Mouse (Mus musculus) heart, adult 2 months (tissue): ENCODE data around the gene Col8a2. TPM values are rescaled to one million over a fixed set of nuclear protein-coding genes. Genes with fewer than 3 reads are reported as not detected.
A peak's percentile ranks its signal among the peaks of the same experiment; 100 is the strongest.

Source experiments
- DNase-seq, 2 experiments: peaks; one replicate each; pipeline ENCODE4 v3.0.0; 2021
- H3K27ac ChIP-seq: fragments of 200-600 bp; 2 replicates; pipeline ENCODE4 v1.8.1; 2022
- H3K27me3 ChIP-seq: fragments of 200-500 bp; 2 replicates; pipeline ENCODE4 v1.6.1; 2012; ENCODE audit warnings: mild to moderate bottlenecking, low read length, inconsistent platforms, mixed read lengths; ENCODE audit not compliant: control insufficient read depth, insufficient read depth
- H3K36me3 ChIP-seq: fragments of 200-500 bp; 2 replicates; pipeline ENCODE4 v1.6.1; 2012; ENCODE audit warnings: low read length, inconsistent platforms; ENCODE audit not compliant: control insufficient read depth, insufficient read depth
- H3K4me1 ChIP-seq: fragments of 200-500 bp; 2 replicates; pipeline ENCODE4 v1.6.1; 2011; ENCODE audit warnings: low read length; ENCODE audit not compliant: control insufficient read depth, insufficient read depth
- H3K4me3 ChIP-seq: fragments of 200-600 bp; 2 replicates; pipeline ENCODE4 v1.8.1; 2022
- H3K79me2 ChIP-seq: fragments of 200-500 bp; replicated peaks from 2 replicates; pipeline ENCODE4 v1.6.1; 2012; ENCODE audit warnings: mild to moderate bottlenecking, inconsistent platforms, low read length, moderate library complexity, mixed read lengths; ENCODE audit not compliant: control insufficient read depth, insufficient read depth
- H3K9ac ChIP-seq: fragments of 200-500 bp; 2 replicates; pipeline ENCODE4 v1.6.1; 2012; ENCODE audit warnings: low read depth, mild to moderate bottlenecking, control low read depth, inconsistent platforms, low read length, mixed read lengths
- CTCF ChIP-seq: fragments of 200-600 bp; IDR thresholded peaks from 2 replicates; pipeline ENCODE4 v1.8.1; 2022; ENCODE audit warnings: antibody characterized with exemption, mild to moderate bottlenecking, moderate library complexity
- EP300 ChIP-seq: fragments of 200-500 bp; IDR thresholded peaks from 2 replicates; pipeline ENCODE4 v1.6.1; 2011; ENCODE audit warnings: low read depth, low read length, control low read depth; ENCODE audit not compliant: insufficient read depth
- POLR2A ChIP-seq: fragments of 200-500 bp; IDR thresholded peaks from 2 replicates; pipeline ENCODE4 v1.6.1; 2011; ENCODE audit warnings: mild to moderate bottlenecking, low read depth, low read length, control low read depth; ENCODE audit not compliant: insufficient read depth
- WGBS: fragments of 180-500 bp; shearing (Covaris S2); methylation state at CpG from one replicate; pipeline ENCODE4 v1.1.7; 2018; 5-methylcytosine and 5-hydroxymethylcytosine counted together
- intact Hi-C: fragments of 180-260 bp; cut with DNase I; formaldehyde crosslinking; loops from one replicate; pipeline ENCODE4 v1.15.1; 2025
- polyA plus RNA-seq: library from polyadenylated mRNA; depleted of rRNA; stranded (reverse); fragments of >200 nt; gene quantifications from 2 replicates; pipeline ENCODE4 v1.2.3, GENCODE M21; 2012; rRNA removed
- total RNA-seq, 2 experiments: library from RNA; stranded (reverse); gene quantifications; 2 replicates each; pipeline ENCODE4 v1.2.3; 2021

Col8a2 gene
- total and polyA plus RNA-seq, 3 experiments = 0.45 to 0.66 (median 0.57) TPM

GRCm38 (mm10) chr4:126332358-126332757, 45.8 kb downstream of the Col8a2 start:
- Histone ChIP-seq H3K27ac (no peak overlapping the region), H3K4me3 (no peak overlapping the region), H3K27me3 (no peaks in the 10 kb centered on the region), H3K36me3 (no peaks in the 10 kb centered on the region), H3K79me2 (no peaks in the 10 kb centered on the region), H3K9ac (no peak overlapping the region), H3K4me1 (no peaks in the 10 kb centered on the region; the same call in 1 of the 2 replicates)
- 54% methylated on average over 3 of the region's 3 CpGs for WGBS
- DNase-seq = no peak
- TF ChIP-seq EP300 (no peak), POLR2A (no peak), CTCF (peak; percentile 49)
- intact Hi-C loops = no loop called here

- no peaks in the 10 kb centered on the region for H3K79me2 ChIP-seq
- 47% methylated on average over 4 of the region's 4 CpGs for WGBS
- DNase-seq = no peak
- no peak overlapping the region for H3K27ac ChIP-seq
- H3K36me3 ChIP-seq = no peaks in the 10 kb centered on the region
- H3K4me1 ChIP-seq = no peaks in the 10 kb centered on the region; the same call in 1 of the 2 replicates
- H3K9ac ChIP-seq = no peak overlapping the region
- TF ChIP-seq EP300 (no peak), CTCF (no peak), POLR2A (no peak)
- no peaks in the 10 kb centered on the region for H3K27me3 ChIP-seq
- intact Hi-C loops = no loop called here
- no peak overlapping the region for H3K4me3 ChIP-seq
Measured at GRCm38 (mm10) chr4:126339461-126339860, 52.9 kb downstream of the Col8a2 start.

GRCm38 (mm10) chr4:126343451-126343850, 56.9 kb downstream of the Col8a2 start:
- Histone ChIP-seq H3K27ac (no peak overlapping the region), H3K9ac (no peak overlapping the region), H3K4me3 (no peak overlapping the region), H3K27me3 (no peaks in the 10 kb centered on the region), H3K36me3 (0 out of 2 replicates have a peak, but pooled peaks cover 1% of the 10 kb centered on the region), H3K4me1 (no peaks in the 10 kb centered on the region), H3K79me2 (no peaks in the 10 kb centered on the region)
- DNase-seq = no peak
- intact Hi-C loops = no loop called here
- 70% methylated on average over 4 of the region's 4 CpGs for WGBS
- TF ChIP-seq EP300 (no peak), CTCF (no peak), POLR2A (no peak)

- TF ChIP-seq CTCF = no peak
- TF ChIP-seq EP300 = no peak
- TF ChIP-seq POLR2A = no peak
- intact Hi-C loops = no loop called here
- H3K27ac ChIP-seq = no peak overlapping the region
- WGBS = 98% methylated on average over 1 of the region's 1 CpGs
- no peaks in the 10 kb centered on the region for H3K27me3 ChIP-seq
- no peaks in the 10 kb centered on the region for H3K4me1 ChIP-seq
- no peaks in the 10 kb centered on the region for H3K79me2 ChIP-seq
- no peaks in the 10 kb centered on the region for H3K36me3 ChIP-seq
- no peak overlapping the region for H3K4me3 ChIP-seq
- no peak overlapping the region for H3K9ac ChIP-seq
- no peak for DNase-seq
Measured at GRCm38 (mm10) chr4:126360069-126360468, 73.5 kb downstream of the Col8a2 start.

Other genes with a start within 250 kb of the Col8a2 start
- gene Mrps15, start 239.9 kb upstream of the Col8a2 start, total RNA-seq = 10 to 100 TPM; 74.9 to 78.1 TPM
- gene Mrps15, start 239.9 kb upstream of the Col8a2 start, polyA plus RNA-seq = 33.7 and 40.4 TPM in 2 replicates
- gene Oscp1, start 228.2 kb upstream of the Col8a2 start, total RNA-seq = 1 to 10 TPM; 1.6 to 2.8 TPM
- 1.00 and 1.2 TPM in 2 replicates for gene Oscp1, start 228.2 kb upstream of the Col8a2 start, polyA plus RNA-seq
- gene Lsm10, start 190.2 kb upstream of the Col8a2 start, total RNA-seq = 10 to 100 TPM; 17.0 to 18.9 TPM
- gene Lsm10, start 190.2 kb upstream of the Col8a2 start, polyA plus RNA-seq = 33.1 and 33.8 TPM in 2 replicates
- gene Stk40, start 182.8 kb upstream of the Col8a2 start, total RNA-seq = 10 to 100 TPM; 41.6 to 53.8 TPM
- gene Stk40, start 182.8 kb upstream of the Col8a2 start, polyA plus RNA-seq = 36.3 and 36.7 TPM in 2 replicates
- gene Eva1b, start 139.0 kb upstream of the Col8a2 start, total RNA-seq = 10 to 100 TPM in 1 of 2 experiments, 1 to 10 TPM in 1; 9.5 to 11.9 TPM
- gene Eva1b, start 139.0 kb upstream of the Col8a2 start, polyA plus RNA-seq = 15.2 and 19.7 TPM in 2 replicates
- 1 to 10 TPM; 1.5 to 2.7 TPM for gene Sh3d21, start 123.3 kb upstream of the Col8a2 start, total RNA-seq
- gene Sh3d21, start 123.3 kb upstream of the Col8a2 start, polyA plus RNA-seq = 1.9 and 2.0 TPM in 2 replicates
- gene Thrap3, start 84.0 kb upstream of the Col8a2 start, total RNA-seq = 100 to 1,000 TPM; 100 to 118 TPM
- 37.9 and 61.4 TPM in 2 replicates for gene Thrap3, start 84.0 kb upstream of the Col8a2 start, polyA plus RNA-seq
- 100 to 1,000 TPM; 253 to 267 TPM for gene Map7d1, start 30.4 kb upstream of the Col8a2 start, total RNA-seq
- gene Map7d1, start 30.4 kb upstream of the Col8a2 start, polyA plus RNA-seq = 149 and 161 TPM in 2 replicates
- gene Trappc3, start 24.5 kb upstream of the Col8a2 start, total RNA-seq = 10 to 100 TPM; 46.3 to 49.5 TPM
- 41.0 and 65.9 TPM in 2 replicates for gene Trappc3, start 24.5 kb upstream of the Col8a2 start, polyA plus RNA-seq
- gene Adprhl2, start 34.9 kb downstream of the Col8a2 start, total RNA-seq = 10 to 100 TPM; 12.9 to 13.0 TPM
- 14.7 and 16.0 TPM in 2 replicates for gene Adprhl2, start 34.9 kb downstream of the Col8a2 start, polyA plus RNA-seq
- under 1 TPM; 0.37 to 0.39 TPM for gene Tekt2, start 38.9 kb downstream of the Col8a2 start, total RNA-seq
- 1.5 and 1.9 TPM in 2 replicates for gene Tekt2, start 38.9 kb downstream of the Col8a2 start, polyA plus RNA-seq
- gene Ago3, start 142.8 kb downstream of the Col8a2 start, total RNA-seq = 10 to 100 TPM; 11.0 to 12.6 TPM
- gene Ago3, start 142.8 kb downstream of the Col8a2 start, polyA plus RNA-seq = 6.4 and 7.1 TPM in 2 replicates
- gene Ago1, start 181.8 kb downstream of the Col8a2 start, total RNA-seq = 10 to 100 TPM; 11.5 to 12.3 TPM
- 7.5 and 12.1 TPM in 2 replicates for gene Ago1, start 181.8 kb downstream of the Col8a2 start, polyA plus RNA-seq
- 10 to 100 TPM in 1 of 2 experiments, 1 to 10 TPM in 1; 9.6 to 11.7 TPM for gene Ago4, start 246.7 kb downstream of the Col8a2 start, total RNA-seq
- 2.2 and 4.2 TPM in 2 replicates for gene Ago4, start 246.7 kb downstream of the Col8a2 start, polyA plus RNA-seq